Mouse (Mus musculus) adrenal gland, adult 8-10 months (tissue): ENCODE results near the gene Paqr6. TPM values are rescaled to one million over a fixed set of nuclear protein-coding genes. Genes with fewer than 3 reads are reported as not detected.
A peak's percentile ranks its signal among the peaks of the same experiment; 100 is the strongest.

Experiments
- DNase-seq: peaks from one replicate; pipeline ENCODE4 v3.0.0; 2022
- total RNA-seq, 4 experiments: library from RNA; stranded (reverse); gene quantifications; 2 replicates each; pipeline ENCODE4 v1.2.4; 2022

Gene Paqr6
- 1 to 10 TPM; 4.1 to 6.9 (median 5.4) TPM for total RNA-seq

DNA sequence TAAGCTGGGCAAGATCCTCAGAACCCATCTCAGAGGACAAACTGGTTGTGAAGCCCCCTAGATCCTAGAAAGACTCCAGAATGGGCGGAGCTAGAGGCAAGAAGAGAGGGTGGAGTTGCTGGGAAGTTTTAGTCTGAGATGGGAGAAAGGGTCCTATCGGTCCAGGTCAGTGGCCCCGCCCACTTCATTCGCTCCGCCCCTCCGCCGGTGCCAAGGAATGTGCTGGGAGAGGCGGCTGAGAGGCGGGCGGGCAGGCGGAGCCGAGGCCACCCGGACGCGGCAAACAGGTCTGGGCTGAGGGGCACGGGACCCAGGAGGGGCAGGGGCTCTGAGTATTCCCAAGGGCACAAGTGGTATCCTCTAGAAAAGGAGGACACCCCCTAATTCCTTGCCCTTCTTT, at the start of gene Paqr6:
Gene Paqr6, plus strand, starts transcription at position 248 of the 400 bp plus-strand sequence.
- DNase-seq = peak; percentile 37

GRCm38 (mm10) chr3:88324951-88325405, 39.4 kb upstream of the Paqr6 start, which contains the start of gene Glmp:
Glmp (plus strand) TSS chr3:88325023.
- peak; percentile 39 for DNase-seq

- DNase-seq = no peak
Observed at GRCm38 (mm10) chr3:88328956-88329355, 35.4 kb upstream of the Paqr6 start.

- DNase-seq = no peak
Observed at GRCm38 (mm10) chr3:88331282-88331681, 33.1 kb upstream of the Paqr6 start.

GRCm38 (mm10) chr3:88334029-88334658, 30.2 kb upstream of the Paqr6 start:
- DNase-seq = no peak

DNA sequence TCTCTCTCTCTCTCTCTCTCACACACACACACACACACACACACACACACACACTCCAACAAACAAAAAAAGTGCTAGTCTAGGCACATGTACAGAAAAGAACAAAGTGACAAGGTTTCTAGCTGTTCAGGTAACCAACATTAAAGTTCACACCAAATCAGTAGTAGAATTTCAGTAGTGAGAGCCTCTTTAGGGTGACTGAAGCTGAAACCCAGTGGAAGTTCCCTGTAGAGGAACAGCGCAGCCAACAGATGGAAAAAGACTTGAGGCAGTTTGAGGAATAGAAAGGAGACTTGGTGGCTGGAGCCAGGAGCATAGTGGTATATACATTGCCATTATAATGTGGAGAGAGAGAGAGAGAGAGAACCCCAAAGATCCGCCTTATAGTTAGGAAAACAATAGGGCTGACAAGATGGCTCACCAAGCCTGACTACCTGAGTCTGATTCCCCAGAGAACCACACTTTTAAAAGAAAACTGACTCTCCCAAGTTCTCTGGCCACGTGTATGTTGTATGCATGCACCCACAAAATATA, 29.4 kb upstream of the Paqr6 start:
- DNase-seq = no peak

GRCm38 (mm10) chr3:88335436-88336053, 28.8 kb upstream of the Paqr6 start:
- DNase-seq = no peak

GRCm38 (mm10) chr3:88336058-88337013, 28.0 kb upstream of the Paqr6 start, which contains the start of the genes Tmem79 and Smg5:
Tmem79 (minus strand) TSS chr3:88336148.
Smg5 (plus strand) TSS chr3:88336260.
- DNase-seq = peak; percentile 95

DNA sequence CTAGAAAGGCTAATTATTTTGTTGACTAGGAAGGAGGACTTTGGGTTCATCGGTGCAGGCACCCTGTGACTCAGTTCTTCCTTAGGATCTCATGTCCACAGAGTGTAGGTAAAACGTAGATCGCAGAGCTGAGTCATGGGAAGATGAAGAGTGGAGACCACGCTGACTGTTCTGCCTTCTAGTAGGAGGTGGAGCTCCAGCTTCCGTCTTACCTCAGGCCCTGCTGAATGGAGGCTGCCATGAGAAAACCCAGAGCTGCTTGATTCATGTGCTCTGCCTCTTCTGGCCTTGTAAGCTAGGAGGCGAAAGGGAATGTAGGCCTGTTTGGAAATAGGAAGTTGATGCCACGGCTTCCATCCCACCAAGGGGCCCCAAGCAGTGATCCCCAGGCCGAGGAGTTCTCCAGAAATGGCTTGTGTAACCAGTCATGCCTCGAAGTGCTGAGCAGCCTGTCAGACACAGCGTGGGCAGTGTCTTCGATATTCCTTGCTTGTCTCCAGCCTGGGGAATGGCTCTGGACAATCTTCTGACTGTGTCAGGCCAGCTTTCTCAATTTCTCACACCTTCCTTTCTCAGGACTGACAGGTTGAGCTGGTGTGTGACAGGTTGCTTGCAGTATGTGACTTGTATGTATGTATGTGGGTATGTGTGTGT, 26.9 kb upstream of the Paqr6 start:
- no peak for DNase-seq

GRCm38 (mm10) chr3:88338316-88338715, 26.1 kb upstream of the Paqr6 start:
- no peak for DNase-seq

DNA sequence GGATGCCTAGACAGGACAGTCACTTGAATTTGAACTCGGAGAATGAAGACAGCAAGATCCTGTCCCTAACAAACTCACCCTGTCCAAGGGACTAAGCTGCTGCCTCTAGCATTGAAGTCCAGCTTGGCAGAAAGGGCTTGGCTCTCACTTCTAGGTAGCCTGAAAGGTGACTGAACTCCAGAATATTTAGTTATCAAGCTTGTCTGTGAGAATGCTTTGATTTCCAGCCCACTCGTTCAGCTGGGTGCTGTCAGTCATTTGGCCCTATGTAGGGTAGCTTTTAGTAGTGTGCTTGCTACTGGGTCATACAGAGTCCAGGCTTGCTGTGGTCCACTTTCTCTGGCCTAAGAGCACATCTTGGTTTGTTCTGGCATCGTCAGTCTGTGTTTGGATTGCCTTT, 25.4 kb upstream of the Paqr6 start:
- no peak for DNase-seq

- no peak for DNase-seq
Observed at GRCm38 (mm10) chr3:88350732-88351131, 13.7 kb upstream of the Paqr6 start.

GRCm38 (mm10) chr3:88352907-88353306, 11.5 kb upstream of the Paqr6 start:
- DNase-seq = no peak

- DNase-seq = peak; percentile 61
Observed at GRCm38 (mm10) chr3:88354396-88355165, 9.8 kb upstream of the Paqr6 start.

DNA sequence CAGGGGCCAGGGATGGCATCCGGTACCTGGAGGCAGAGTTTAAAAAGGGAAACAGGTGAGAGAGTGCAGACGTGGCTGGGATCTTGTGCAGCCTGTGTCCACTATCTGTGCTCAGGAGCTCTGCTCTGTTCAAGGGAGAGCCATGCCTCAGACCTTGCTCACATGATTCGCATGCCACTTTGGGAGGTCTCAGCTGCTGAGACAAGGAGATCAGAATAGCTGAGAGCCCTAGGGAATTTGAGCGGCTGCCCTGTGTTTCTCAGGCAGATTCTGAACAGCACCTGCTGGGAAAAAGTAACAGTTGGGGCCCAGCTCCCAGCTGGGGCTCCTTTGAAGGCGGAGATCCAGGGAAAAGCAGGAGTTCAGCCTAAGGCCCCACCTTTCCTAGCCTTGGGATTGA, 4.8 kb upstream of the Paqr6 start:
- no peak for DNase-seq

- no peak for DNase-seq
Observed at GRCm38 (mm10) chr3:88359989-88360388, 4.4 kb upstream of the Paqr6 start.

DNA sequence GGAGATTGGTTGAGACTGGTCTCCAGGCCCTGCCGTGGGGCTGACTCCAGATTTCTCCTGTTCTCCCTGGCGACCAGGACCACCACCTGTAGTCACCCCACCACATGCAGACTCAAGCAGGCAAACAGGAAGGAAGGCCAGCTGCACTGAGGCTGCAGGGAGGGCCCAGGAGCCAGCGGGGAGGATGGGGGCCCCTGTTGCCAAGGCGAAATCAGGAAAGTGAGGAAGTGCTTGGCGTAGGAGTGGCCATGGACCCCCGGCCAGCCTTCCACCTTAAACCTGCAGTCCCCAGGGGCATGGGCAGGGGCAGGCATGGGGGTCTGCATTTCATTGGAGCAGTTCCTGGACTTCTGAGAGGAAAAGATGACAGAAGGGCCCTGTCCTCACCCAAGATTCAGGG, 3.3 kb upstream of the Paqr6 start:
- no peak for DNase-seq

- DNase-seq = no peak
Observed at GRCm38 (mm10) chr3:88361612-88362313, 2.6 kb upstream of the Paqr6 start.

DNA sequence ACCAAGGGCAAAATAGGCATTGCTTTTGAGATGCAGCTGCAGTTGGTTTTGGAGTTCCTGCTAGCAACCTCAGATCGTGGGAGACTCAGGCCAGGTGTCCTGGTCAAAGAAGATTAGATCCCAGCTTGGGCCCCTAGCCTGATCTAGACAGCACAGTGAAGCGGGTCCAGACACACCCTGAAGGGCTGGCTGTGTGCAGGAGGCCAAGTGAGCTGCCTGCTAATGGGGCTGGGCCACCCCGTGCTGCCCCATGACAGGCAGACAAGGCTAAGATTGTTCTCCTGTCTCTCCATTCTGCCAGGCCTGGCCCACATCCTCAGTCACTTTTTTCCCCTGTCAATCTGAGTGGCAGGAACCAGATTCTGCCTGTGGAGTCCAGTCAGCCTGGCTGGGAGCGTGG, 684 bp upstream of the Paqr6 start:
- no peak for DNase-seq

DNA sequence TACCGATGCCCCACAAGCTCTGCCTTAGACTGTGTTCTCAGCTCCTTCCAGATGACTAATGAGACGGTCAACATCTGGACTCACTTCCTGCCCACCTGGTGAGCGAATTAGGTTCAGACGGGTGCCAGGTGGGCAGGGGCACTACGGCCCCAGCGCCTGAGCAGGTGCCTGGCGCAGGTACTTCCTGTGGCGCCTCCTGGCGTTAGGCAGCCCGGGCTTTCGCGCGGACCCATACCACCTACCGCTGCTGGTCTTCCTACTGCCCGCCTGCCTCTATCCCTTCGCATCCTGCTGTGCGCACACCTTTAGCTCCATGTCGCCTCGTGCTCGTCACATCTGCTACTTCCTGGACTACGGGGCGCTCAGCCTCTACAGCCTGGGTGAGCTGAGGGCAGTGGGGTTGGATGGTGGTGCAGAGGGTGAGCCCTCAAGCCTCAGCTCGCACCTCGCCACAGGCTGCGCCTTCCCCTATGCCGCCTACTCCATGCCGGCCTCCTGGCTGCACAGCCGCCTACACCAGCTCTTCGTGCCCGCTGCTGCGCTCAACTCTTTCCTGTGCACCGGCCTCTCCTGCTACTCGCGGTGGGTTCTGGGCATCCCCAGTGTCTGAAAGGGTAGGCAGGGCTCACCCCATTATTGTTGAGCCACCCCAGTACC, 1.4 kb downstream of the Paqr6 start:
- no peak for DNase-seq
